Mouse (Mus musculus): ENCODE measurements around the gene Rell1.
"Not testable (repeated sequence)": the region's sequence is repeated elsewhere in the genome, so short reads cannot be mapped to it uniquely, and the experiment has no call there.

Rell1 gene

GRCm38 (mm10) chr5:63897001-63897819 lies 71.5 kb downstream of the Rell1 start:
- H3K27me3 ChIP-seq (ENCODE audit: control insufficient read depth, insufficient read depth, low read length, poor library complexity, severe bottlenecking); DNase-seq (ENCODE audit: low read depth, low spot score); H3K36me3 ChIP-seq (ENCODE audit: control insufficient read depth, insufficient read depth, low read length, poor library complexity, severe bottlenecking): not testable (repeated sequence)

GRCm38 (mm10) chr5:63891912-63892311 lies 76.8 kb downstream of the Rell1 start:
- H3K27me3 ChIP-seq (ENCODE audit: control insufficient read depth, insufficient read depth, low read length, poor library complexity, severe bottlenecking) = no peaks in the 10 kb centered on the region

GRCm38 (mm10) chr5:63891241-63891640 lies 77.5 kb downstream of the Rell1 start:
- DNase-seq (ENCODE audit: low read depth, low spot score) = no peak
- Histone ChIP-seq H3K36me3 (ENCODE audit: control insufficient read depth, insufficient read depth, low read length, poor library complexity, severe bottlenecking) (no peaks in the 10 kb centered on the region), H3K27me3 (ENCODE audit: control insufficient read depth, insufficient read depth, low read length, poor library complexity, severe bottlenecking) (no peaks in the 10 kb centered on the region)

More at GRCm38 (mm10) chr5:63891912-63892311, 76.8 kb downstream of the Rell1 start:
- no peaks in the 10 kb centered on the region for H3K36me3 ChIP-seq (ENCODE audit: control insufficient read depth, insufficient read depth, low read length, poor library complexity, severe bottlenecking)
- no peak for DNase-seq (ENCODE audit: low read depth, low spot score)

- Histone ChIP-seq H3K27me3 (ENCODE audit: control insufficient read depth, insufficient read depth, low read length, poor library complexity, severe bottlenecking) (no peaks in the 10 kb centered on the region), H3K36me3 (ENCODE audit: control insufficient read depth, insufficient read depth, low read length, poor library complexity, severe bottlenecking) (no peaks in the 10 kb centered on the region)
- peak; percentile 45 for DNase-seq (ENCODE audit: low read depth, low spot score)
Measured at GRCm38 (mm10) chr5:63887111-63887510, 81.6 kb downstream of the Rell1 start.

- H3K27me3 ChIP-seq (ENCODE audit: control insufficient read depth, insufficient read depth, low read length, poor library complexity, severe bottlenecking) = no peaks in the 10 kb centered on the region
- DNase-seq (ENCODE audit: low read depth, low spot score) = peak; percentile 68
- no peaks in the 10 kb centered on the region for H3K36me3 ChIP-seq (ENCODE audit: control insufficient read depth, insufficient read depth, low read length, poor library complexity, severe bottlenecking)
Measured at GRCm38 (mm10) chr5:63886709-63887108, 82.0 kb downstream of the Rell1 start.

- Histone ChIP-seq H3K27me3 (ENCODE audit: control insufficient read depth, insufficient read depth, low read length, poor library complexity, severe bottlenecking) (no peaks in the 10 kb centered on the region), H3K36me3 (ENCODE audit: control insufficient read depth, insufficient read depth, low read length, poor library complexity, severe bottlenecking) (no peaks in the 10 kb centered on the region)
- no peak for DNase-seq (ENCODE audit: low read depth, low spot score)
Measured at GRCm38 (mm10) chr5:63886292-63886691, 82.4 kb downstream of the Rell1 start.

- Histone ChIP-seq H3K36me3 (ENCODE audit: control insufficient read depth, insufficient read depth, low read length, poor library complexity, severe bottlenecking) (no peaks in the 10 kb centered on the region), H3K27me3 (ENCODE audit: control insufficient read depth, insufficient read depth, low read length, poor library complexity, severe bottlenecking) (no peaks in the 10 kb centered on the region)
- no peak for DNase-seq (ENCODE audit: low read depth, low spot score)
Measured at GRCm38 (mm10) chr5:63879026-63879425, 89.7 kb downstream of the Rell1 start.

GRCm38 (mm10) chr5:63876081-63876480 lies 92.6 kb downstream of the Rell1 start:
- H3K36me3 ChIP-seq (ENCODE audit: control insufficient read depth, insufficient read depth, low read length, poor library complexity, severe bottlenecking) = no peaks in the 10 kb centered on the region
- DNase-seq (ENCODE audit: low read depth, low spot score) = no peak
- no peaks in the 10 kb centered on the region for H3K27me3 ChIP-seq (ENCODE audit: control insufficient read depth, insufficient read depth, low read length, poor library complexity, severe bottlenecking)

- Histone ChIP-seq H3K27me3 (ENCODE audit: control insufficient read depth, insufficient read depth, low read length, poor library complexity, severe bottlenecking) (no peaks in the 10 kb centered on the region), H3K36me3 (ENCODE audit: control insufficient read depth, insufficient read depth, low read length, poor library complexity, severe bottlenecking) (no peaks in the 10 kb centered on the region)
- DNase-seq (ENCODE audit: low read depth, low spot score) = peak; percentile 25
Measured at GRCm38 (mm10) chr5:63874880-63875279, 93.8 kb downstream of the Rell1 start.

- no peaks in the 10 kb centered on the region for H3K27me3 ChIP-seq (ENCODE audit: control insufficient read depth, insufficient read depth, low read length, poor library complexity, severe bottlenecking)
Measured at GRCm38 (mm10) chr5:63872176-63872932, 96.3 kb downstream of the Rell1 start.

GRCm38 (mm10) chr5:63867421-63867820 lies 101.3 kb downstream of the Rell1 start:
- Histone ChIP-seq H3K27me3 (ENCODE audit: control insufficient read depth, insufficient read depth, low read length, poor library complexity, severe bottlenecking) (no peaks in the 10 kb centered on the region), H3K36me3 (ENCODE audit: control insufficient read depth, insufficient read depth, low read length, poor library complexity, severe bottlenecking) (no peaks in the 10 kb centered on the region)
- DNase-seq (ENCODE audit: low read depth, low spot score) = no peak

More at GRCm38 (mm10) chr5:63872176-63872932, 96.3 kb downstream of the Rell1 start:
- no peaks in the 10 kb centered on the region for H3K36me3 ChIP-seq (ENCODE audit: control insufficient read depth, insufficient read depth, low read length, poor library complexity, severe bottlenecking)
- DNase-seq (ENCODE audit: low read depth, low spot score) = no peak

- Histone ChIP-seq H3K36me3 (ENCODE audit: control insufficient read depth, insufficient read depth, low read length, poor library complexity, severe bottlenecking) (no peaks in the 10 kb centered on the region), H3K27me3 (ENCODE audit: control insufficient read depth, insufficient read depth, low read length, poor library complexity, severe bottlenecking) (no peaks in the 10 kb centered on the region)
- peak; percentile 32 for DNase-seq (ENCODE audit: low read depth, low spot score)
Measured at GRCm38 (mm10) chr5:63858901-63859300, 109.8 kb downstream of the Rell1 start.
